Mouse (Mus musculus): Measurements from ENCODE around the gene Ttc29.

The Ttc29 gene

DNA sequence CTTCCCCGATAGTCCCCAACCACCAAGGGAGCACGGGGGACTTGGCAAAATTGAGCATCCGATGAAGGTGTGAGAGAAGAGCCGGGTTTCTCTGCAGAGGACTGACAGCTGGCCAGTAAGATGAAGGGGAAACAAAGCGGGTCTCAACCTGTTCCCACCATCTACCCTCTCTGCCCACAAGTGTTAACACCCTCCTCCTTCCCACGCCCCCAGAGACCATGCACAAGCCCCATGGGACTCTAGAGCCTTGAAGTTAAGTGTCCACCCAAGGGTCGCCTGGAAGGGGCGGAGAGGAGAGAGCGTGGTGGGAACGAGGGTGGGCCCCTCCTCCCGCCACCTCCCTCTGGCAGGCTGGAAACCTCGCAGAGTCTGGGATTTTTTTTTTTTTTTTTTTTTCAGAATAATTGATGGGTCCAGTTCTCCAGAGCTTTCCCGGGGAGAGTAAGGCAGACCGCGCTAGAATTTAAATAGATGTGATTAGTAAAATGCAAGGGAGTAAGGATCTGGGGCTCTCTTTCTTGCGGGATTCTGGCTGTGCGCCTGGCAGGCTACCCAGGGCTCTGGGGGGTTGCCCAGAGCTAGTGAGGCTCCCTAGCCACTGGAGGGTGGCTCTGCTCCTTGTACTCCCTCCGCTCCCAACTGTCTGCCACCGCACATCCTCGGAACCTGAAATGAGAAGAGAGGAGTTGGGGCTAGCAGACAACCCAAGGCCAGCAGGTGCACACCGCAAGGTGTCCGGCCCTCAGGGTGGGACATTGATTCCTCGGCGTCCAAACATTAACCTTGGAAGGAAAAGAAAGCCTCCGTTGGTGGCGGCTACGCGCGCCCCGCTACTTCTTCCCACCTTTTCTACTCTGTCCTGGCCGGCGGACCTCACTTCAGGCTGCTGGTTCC lies 214.0 kb downstream of the Ttc29 start:
- DNase-seq, result no peak

DNA sequence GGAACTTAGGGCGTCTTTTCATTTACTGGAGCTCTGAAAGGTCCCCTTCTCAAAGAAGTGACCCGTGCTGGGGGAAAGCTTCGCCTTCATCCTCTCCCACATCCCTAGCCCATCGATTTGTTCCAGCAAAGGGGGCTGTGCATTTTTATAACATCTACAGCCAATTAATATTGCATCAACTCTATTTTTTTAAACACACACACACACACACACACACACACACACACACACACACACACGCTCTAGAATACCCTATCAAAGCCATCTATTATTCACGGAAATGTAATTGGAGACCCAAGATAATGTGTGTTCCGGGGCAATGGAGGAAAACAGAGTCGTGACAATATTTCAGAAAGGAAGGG lies 214.7 kb downstream of the Ttc29 start:
- DNase-seq, result no peak

DNA sequence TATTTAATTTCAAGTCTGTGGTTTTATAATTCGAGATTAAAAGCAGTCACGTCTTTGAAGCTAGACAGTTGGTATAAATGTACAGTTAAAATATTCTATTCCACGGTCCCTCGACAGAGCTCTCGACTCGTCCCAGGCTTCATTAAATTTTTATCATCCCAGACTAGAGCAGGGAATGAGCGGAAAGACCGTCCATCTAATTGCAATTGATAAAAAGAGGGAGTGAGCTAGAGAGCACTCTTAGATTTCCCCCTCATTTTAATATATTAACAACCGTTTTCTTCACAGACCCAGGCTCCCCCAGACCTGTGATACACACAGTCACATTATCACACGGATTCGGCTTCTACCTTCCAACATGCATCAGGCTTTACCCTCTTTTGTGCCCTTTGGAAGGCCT lies 215.1 kb downstream of the Ttc29 start:
- no peak for DNase-seq

DNA sequence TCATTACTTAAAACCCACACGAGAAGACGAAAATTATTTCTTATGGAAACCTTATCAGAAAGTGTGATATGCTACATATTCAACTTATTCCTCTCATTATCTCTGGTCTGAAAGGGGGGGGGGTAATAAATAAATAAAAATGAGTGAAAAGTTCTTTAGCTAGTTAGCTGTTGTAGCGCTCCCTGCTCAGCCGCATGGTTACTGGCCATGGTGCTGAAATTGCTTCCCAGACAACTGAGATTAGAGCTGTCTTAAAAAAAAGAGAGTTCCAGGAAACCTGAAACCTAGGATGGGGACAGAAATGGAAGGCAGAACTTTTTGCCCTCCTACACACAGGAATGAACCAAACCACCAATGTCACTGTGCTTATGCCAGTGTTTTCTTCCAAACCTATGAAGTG lies 218.3 kb downstream of the Ttc29 start:
- peak in 1 of 2 experiments; percentile 3 for DNase-seq

DNA sequence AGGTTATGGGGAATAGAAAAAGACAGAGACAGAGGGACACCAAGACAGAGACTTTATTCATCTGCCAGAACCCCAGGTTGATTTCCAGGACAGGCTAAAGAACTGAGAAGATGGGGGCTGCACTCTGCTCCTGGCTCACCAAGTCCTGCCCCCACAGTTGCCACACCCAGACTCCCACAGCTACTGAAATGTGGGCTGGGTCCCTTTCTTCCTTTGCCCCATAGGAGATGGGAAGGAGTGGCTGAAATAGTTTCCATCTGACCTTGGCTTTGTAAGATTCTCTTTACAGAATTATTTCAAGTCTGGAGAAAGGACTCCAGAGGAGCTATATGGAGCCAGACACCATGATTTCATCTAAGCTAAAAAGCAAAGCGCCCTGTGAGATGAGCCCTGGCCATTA lies 219.4 kb downstream of the Ttc29 start:
- DNase-seq, result no peak

DNA sequence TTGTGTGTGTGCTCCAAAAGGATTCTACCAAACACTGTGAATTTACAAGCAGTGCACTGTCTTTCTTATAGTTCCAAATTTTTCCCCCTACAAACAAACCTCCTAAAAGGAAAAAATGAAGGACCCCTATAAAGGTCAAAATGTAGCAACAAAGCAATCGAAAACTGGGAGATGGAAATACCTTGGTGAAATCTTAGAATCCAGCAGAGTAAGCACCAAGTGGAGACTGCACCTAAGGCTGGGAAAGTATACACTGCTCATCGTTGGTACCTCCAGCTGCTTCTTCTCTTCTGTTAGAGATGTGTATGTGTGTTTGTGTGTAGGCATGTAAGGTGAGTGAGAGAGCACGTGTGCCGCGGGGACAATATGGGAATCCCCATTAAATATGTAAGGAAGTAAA lies 220.2 kb downstream of the Ttc29 start:
- DNase-seq, result no peak

DNA sequence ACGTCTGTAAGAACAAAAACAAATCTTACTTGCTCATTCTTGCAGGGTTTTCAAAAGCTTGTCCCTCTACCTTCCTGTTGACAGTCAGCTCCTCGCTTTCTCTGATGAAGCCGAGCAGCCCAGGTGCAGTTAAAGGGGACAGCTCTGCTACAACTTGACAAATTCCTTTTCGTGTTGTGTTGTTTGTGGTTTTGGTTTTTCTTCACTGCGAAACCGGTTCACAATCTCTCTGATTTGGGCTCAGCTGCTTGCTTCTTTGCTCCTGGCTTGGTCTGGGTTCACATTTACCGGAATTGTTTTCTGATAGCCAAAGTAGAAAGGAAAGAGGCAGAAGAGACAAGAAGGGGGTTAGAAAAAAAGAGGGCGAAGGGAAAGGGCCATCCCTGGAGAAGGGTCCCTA lies 221.2 kb downstream of the Ttc29 start:
- no peak for DNase-seq

DNA sequence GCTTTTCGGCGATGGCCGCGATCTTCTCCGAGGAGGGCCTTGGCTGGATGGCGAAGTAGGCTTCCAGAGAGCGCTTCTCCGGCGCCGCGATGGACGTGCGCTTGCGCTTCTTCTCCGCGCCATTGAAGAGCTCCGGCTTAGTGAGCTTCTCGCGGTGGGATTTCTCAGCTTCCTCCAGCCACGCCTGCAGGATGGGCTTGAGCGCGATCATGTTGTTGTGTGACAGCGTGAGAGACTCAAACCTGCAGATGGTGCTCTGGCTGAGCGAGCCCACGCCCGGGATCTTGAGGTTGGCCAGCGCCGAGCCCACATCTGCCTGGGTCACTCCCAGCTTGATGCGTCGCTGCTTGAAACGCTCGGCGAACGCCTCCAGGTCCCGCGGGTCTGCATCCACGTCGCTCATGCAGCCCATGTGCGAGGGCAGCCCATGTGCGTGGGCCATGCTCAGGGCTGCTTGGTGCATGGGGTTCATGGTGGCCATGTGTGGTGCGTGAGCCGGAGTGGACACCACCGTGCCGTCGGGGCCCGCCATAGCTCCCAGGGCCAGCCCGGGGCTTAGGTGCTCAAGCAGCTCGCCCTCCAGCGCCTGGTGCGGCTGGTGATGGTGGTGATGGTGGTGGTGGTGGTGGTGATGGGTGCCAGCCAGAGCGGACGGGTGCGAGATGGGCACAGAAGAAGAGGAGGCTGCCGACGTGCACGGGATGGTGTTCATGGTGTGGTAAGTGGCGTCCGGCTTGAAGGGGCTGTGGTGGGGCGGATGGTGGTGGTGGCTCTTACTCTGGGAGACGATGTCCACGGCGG lies 221.9 kb downstream of the Ttc29 start:
- DNase-seq, result no peak

DNA sequence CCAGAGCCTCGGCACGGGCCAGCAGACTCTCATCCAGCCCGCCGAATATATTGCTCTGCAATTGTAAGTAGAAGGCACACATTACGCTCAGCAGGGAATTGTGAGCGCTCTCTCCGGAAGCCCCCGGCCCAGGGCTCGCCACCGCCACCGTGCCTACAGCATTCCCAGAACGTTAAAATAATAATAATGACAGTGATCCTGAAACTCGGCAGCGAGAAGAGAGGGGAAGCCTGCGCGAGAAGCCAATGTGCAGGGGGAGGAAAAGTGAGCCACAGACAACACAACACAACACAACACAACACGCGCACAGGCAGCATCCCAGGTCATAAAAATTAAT lies 222.5 kb downstream of the Ttc29 start:
- no peak for DNase-seq

DNA sequence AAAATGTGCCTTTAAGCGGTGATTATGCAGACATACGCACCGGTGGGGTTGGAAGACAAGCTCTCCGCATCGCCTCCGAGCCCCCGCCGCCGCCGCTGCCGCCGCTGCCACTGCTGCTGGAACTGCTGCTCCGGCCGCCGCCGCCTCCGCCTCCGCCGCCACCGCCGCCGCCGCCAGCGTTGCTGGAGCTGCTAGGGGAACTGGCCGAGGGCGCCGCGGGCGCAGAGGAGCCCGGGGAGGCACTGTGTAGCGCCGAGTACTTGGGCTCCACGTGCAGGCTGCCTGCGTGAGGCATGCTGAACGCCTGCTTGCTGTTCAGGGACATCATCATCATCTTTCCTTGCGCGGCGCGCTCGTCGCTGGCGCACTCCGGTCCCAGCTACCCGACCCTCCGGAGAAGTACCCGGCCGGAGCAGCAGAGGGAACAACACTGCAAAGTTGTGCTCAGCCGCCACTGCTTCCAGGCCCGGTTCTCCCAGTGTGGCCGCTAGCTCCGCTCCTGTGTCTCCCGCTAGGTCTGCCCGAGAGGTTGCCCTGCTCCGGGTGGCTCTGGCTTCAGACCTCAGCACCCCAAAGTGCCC lies 223.1 kb downstream of the Ttc29 start, which contains the start of gene Pou4f2:
Pou4f2 (minus strand) TSS at position 575 of the 581 bp plus-strand sequence.
- DNase-seq, result no peak

DNA sequence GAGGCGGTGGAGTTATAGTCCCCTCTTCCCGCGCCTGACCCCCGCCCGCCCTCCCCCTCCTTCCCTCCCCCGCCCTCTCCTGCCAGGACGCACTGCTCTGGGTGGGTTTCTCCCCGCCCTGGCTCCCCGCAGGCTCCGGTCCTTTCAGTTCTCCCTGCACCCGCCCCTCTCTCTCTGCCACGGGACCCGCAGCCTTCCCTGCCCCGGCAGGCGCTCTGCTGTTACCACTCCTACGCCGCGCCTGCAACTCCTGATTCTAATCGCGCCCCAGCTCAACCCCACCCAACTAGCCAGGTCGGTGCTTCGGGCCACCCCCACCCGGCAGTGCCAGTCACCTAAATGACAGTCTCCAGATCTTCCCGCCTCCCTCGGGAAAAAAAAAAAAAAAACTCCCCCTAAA lies 223.6 kb downstream of the Ttc29 start:
- no peak for DNase-seq

DNA sequence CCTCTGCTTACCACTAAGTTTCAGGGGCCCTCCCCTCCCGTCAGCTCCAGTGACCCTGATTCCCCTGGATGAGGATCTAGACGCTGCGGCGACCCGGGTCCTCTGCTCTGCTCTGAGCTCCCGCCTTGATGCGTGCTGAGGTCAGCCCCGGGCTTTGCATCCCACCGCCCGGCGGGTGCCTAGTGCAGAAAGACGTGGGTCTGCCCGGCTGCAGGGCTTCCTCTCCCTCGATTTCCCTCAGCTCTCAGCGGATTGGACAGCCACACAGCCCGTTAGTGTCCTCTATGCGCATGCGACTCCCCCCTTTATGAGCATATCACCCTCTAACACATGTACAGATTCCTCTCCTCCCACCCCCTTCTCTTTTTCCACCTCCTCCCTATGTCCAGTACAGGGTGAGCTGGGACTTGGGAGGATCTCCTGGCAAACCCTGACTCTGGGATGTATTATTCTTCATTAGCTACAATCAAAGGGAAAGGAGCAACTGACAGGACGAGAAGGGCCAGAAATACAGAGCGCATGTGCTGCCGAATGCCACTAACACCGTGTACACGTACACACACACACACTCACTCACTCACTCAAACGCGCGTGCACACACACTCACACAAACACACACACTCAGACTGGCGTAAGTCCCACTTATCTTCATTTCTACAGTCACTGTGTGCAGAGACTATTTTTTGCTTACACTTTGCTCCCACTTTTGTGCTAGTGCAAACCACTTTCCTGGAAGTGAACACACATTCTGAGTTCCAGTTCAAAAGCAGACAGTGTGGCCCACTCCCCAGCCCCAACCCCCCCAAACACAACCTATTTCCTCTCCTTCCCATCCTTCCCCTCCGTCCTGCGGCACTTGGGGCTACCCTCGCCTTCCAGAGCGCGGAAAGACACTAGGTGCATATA lies 224.3 kb downstream of the Ttc29 start:
- no peak for DNase-seq

DNA sequence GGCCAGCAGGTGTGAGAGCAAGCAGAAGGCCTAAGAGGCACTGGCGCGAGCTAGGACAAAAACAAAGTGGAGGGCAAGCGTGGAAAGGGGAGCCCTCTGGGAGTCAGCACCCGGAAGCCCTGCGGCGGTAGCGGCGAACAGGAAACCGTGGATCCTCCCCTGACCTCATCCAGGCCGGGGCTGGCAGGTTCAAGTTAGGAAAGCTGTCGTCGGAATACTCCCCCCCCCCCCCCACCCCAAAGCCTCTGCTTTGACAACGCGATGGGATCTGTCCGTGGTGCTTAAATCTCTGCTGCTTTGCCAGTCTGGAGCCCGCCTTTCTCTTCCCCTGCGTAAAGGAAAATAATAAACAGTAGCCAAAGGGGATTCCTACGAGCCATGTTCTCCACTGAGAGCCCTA lies 225.0 kb downstream of the Ttc29 start:
- DNase-seq, result peak in 1 of 2 experiments; percentile 8

DNA sequence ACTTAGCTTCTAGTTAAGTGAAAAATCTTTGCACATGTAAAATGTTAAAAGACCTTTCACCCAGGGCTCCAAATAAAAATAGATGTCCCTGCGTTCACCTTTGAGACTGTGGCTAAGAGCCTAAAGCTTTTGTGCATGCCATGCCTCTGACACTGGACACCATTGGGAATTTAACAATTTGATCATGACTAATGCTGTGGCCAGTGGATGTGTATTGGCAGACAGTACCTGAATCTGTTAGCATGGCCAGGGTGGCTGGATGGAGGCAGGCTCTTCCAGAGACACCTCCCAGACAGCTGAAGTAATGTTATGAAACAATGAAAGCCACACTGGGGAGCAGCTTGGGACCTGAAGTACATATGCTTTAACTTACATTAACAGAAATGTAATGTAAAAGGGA lies 229.7 kb downstream of the Ttc29 start:
- DNase-seq, result no peak
